Mouse (Mus musculus) midbrain, embryonic 14.5 days (tissue): ENCODE data around the gene Sv2c. TPM values are rescaled to one million over a fixed set of nuclear protein-coding genes. Genes with fewer than 3 reads are reported as not detected.

Experiments used
- ATAC-seq: fragments of 200-750 bp; cut with Nextera tagmentation; 2 replicates; pipeline ENCODE4 v1.8.0; 2017; ENCODE audit warnings: moderate number of reproducible peaks, moderate library complexity; ENCODE audit not compliant: low FRiP score, low TSS enrichment
- DNase-seq: peaks from one replicate; pipeline ENCODE4 v3.0.0-alpha.2; 2015
- H3K27ac ChIP-seq: fragments of 300-500 bp; sonication (generic); replicated peaks from 2 replicates; pipeline ENCODE4 v1.5.1; 2014; ENCODE audit warnings: mild to moderate bottlenecking, low read depth, low read length, moderate library complexity
- H3K27me3 ChIP-seq: fragments of 300-500 bp; sonication (generic); 2 replicates; pipeline ENCODE4 v1.6.1; 2014; ENCODE audit warnings: low read length, control low read depth, mixed read lengths; ENCODE audit not compliant: control insufficient read depth, insufficient read depth
- H3K36me3 ChIP-seq: fragments of 300-500 bp; sonication (generic); 2 replicates; pipeline ENCODE4 v1.6.1; 2014; ENCODE audit warnings: low read length, control low read depth; ENCODE audit not compliant: control insufficient read depth, insufficient read depth
- H3K4me1 ChIP-seq: fragments of 300-500 bp; sonication (generic); 2 replicates; pipeline ENCODE4 v1.6.1; 2014; ENCODE audit warnings: mild to moderate bottlenecking, antibody characterized with exemption, low read length, control low read depth; ENCODE audit not compliant: control insufficient read depth, insufficient read depth
- H3K4me2 ChIP-seq: fragments of 300-500 bp; sonication (generic); 2 replicates; pipeline ENCODE4 v1.6.1; 2014; ENCODE audit warnings: mild to moderate bottlenecking, low read length, moderate library complexity
- H3K4me3 ChIP-seq: fragments of 300-500 bp; sonication (generic); replicated peaks from 2 replicates; pipeline ENCODE4 v1.5.1; 2014; ENCODE audit warnings: low read depth, low read length
- H3K9ac ChIP-seq: fragments of 300-500 bp; sonication (generic); replicated peaks from 2 replicates; pipeline ENCODE4 v1.6.1; 2014; ENCODE audit warnings: mild to moderate bottlenecking, low read length, moderate library complexity
- H3K9me3 ChIP-seq: fragments of 300-500 bp; sonication (generic); 2 replicates; pipeline ENCODE4 v1.6.1; 2016; ENCODE audit warnings: low read length, control low read depth, mixed read lengths; ENCODE audit not compliant: control insufficient read depth
- WGBS: fragments of 180-500 bp; shearing (Covaris S2); extraction: QIAGEN DNeasy Blood & Tissue Kit; methylation state at CpG from one replicate; pipeline ENCODE4 v1.1.7; 2014; 5-methylcytosine and 5-hydroxymethylcytosine counted together
- polyA plus RNA-seq: library from polyadenylated mRNA; unstranded; fragments of >200 nt; fragmentation: Nextera tagmentation; extraction: Ambion mirVana; gene quantifications from 2 replicates; pipeline ENCODE4 v1.2.1, GENCODE M21; 2014

Sv2c gene
- polyA plus RNA-seq, 1 experiment from 2014 or later = 9.2 TPM

DNA sequence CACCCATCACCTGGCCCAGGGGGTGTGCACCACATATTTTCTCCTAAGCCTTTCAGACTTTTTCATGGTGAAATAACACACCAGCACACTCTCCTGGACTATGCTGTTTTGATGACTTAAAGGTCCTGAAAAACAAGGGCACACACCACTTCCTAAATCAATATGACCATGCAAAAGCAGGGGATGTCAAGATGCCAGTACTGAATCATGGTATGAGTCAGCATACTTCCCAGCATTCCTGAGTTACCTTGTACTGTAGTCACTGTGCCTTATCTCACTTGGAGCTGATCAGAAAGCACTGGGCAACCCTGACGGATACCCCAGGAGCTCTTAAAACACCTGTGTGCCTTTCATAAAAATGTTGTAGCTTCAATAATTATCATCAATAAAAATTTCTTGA is 92.8 kb downstream of the Sv2c start:
- ATAC-seq = no peak

DNA sequence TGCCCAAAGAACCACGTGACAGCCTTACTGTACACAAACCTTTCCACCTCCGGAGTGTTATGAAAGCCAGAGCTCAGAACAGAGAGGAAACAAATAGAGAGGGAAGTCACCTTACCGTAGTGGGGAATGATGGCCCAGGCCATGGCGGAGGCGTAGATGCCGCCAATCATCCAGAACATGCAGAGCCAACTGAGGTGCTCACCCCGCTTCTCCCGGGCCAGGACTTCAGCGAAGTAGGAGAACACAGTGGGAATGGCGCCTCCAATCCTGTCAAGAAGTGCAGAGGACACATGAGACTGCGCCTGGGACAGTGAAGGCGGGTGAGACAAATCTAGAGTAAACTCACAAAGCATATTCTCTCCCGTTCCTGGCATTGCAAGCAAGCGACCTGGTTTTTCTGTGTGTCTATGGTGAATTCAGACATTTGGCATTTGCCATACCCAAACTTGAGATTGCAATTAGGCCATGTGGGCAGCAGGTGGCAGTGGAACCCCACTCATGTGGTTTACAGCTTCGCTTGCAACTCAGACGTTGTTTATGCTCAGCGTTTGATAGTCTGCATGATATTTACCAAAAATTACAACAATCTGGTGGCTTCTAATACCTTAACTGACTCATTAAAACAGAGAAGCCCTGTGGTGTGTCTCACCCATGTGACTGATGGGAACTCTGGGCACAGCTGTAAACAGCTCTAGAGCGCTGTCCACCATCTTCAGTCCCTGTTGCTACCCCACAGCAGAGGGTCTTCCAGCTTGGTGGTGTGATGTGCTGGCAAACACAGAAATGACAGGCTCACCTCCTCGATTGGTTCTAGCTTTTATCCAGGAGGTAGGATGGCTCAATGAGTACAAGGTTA is 101.8 kb downstream of the Sv2c start:
- H3K4me1 ChIP-seq = no peaks in the 10 kb centered on the region
- 68% methylated on average over 19 of the region's 19 CpGs for WGBS
- no peak overlapping the region for H3K4me2 ChIP-seq
- no peaks in the 10 kb centered on the region for H3K27me3 ChIP-seq
- H3K9ac ChIP-seq = no peak overlapping the region
- peak; percentile 80 for DNase-seq
- no peaks in the 10 kb centered on the region for H3K36me3 ChIP-seq
- no peak overlapping the region for H3K27ac ChIP-seq
- no peaks in the 10 kb centered on the region for H3K9me3 ChIP-seq
- ATAC-seq = no peak
- no peak overlapping the region for H3K4me3 ChIP-seq

More for the DNA sequence above, 92.8 kb downstream of the Sv2c start:
- no peak overlapping the region for H3K4me2 ChIP-seq
- H3K36me3 ChIP-seq = no peaks in the 10 kb centered on the region
- no peak overlapping the region for H3K27ac ChIP-seq
- H3K4me1 ChIP-seq = no peaks in the 10 kb centered on the region
- no peak overlapping the region for H3K4me3 ChIP-seq
- H3K9me3 ChIP-seq = no peaks in the 10 kb centered on the region
- 82% methylated on average over 1 of the region's 1 CpGs for WGBS
- DNase-seq = no peak
- no peaks in the 10 kb centered on the region for H3K27me3 ChIP-seq
- no peak overlapping the region for H3K9ac ChIP-seq

DNA sequence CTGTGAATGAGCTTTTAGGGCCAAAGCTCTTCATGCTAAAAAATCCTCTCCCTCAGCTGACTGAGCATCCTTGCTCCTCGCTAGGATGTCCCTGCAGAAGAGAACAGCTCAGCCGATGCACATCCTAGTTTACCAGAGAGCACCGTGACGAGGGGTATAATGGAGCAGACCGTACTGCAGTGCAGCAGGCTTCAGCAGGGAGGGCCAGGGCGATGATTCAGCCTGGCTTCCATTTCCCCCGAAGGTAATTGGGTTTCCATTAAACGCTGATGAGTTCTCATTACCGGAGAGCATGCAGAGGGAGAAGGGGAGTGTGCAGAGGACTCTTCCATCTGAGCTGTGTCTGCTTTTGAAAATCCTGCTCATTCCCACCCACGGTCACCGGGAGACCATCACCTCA is 108.5 kb downstream of the Sv2c start:
- H3K36me3 ChIP-seq = no peaks in the 10 kb centered on the region
- no peaks in the 10 kb centered on the region for H3K9me3 ChIP-seq
- no peak overlapping the region for H3K4me3 ChIP-seq
- 0 out of 2 replicates have a peak overlapping the region, but pooled peaks have one; percentile 13 for H3K27ac ChIP-seq
- H3K4me1 ChIP-seq = no peaks in the 10 kb centered on the region
- no peak overlapping the region for H3K4me2 ChIP-seq
- DNase-seq (peak; percentile 26), ATAC-seq (no peak)
- no peak overlapping the region for H3K9ac ChIP-seq
- 79% methylated on average over 11 of the region's 11 CpGs for WGBS
- H3K27me3 ChIP-seq = no peaks in the 10 kb centered on the region

DNA sequence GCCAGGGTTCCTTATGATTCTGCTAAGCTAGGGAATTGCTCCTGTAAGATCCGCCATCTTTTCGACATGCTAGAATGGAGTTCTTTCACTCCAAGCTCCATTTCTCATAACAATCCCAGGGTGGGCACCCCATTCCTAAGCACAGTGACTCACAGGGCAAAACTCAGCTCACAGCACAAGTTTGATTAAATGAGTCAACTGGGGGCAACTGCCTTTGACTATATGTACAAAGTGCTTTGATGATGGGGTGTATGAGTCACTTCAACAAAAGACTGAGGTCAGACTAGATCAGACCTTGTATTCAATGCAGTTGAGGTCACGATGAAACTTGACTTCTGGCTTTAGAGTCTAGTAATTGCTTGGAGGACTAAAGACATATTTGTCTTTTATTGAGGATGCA is 116.9 kb downstream of the Sv2c start:
- DNase-seq = no peak
- WGBS = 93% methylated on average over 3 of the region's 3 CpGs
- no peaks in the 10 kb centered on the region for H3K36me3 ChIP-seq
- ATAC-seq = no peak
- H3K27ac ChIP-seq = no peak overlapping the region
- H3K4me2 ChIP-seq = no peak overlapping the region
- H3K9me3 ChIP-seq = no peaks in the 10 kb centered on the region
- H3K27me3 ChIP-seq = no peaks in the 10 kb centered on the region
- H3K9ac ChIP-seq = no peak overlapping the region
- no peak overlapping the region for H3K4me3 ChIP-seq
- no peaks in the 10 kb centered on the region for H3K4me1 ChIP-seq

DNA sequence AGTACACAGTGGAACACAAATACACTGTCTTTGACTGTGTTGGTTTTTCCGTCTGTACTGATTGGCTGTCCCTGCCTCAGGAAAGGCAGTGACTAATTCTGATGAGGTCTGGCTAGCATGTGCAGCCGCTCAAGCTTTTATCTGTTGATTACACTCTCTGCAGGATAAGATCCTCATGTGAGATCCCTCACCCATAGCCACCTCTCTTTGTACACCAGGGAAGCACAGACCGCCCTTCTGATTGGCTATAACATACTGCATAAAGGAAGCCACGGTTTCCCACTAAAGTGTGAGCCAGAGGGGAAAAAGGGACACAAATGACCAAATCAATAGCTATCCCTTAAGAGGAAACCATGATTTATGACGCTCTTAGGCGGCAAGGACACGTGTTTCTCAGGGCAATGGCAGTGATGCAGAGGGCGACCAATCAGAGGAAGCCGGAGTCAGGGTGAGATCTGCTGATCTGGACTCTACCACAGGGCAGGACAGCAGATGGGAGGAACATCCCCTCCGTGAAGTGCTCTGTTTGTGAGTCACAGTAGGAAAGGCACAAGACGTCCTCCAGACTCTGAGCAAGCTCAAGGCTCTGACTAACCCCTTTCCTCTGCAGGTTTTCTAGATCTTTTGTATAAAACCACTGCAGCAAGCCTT is 121.4 kb downstream of the Sv2c start:
- H3K36me3 ChIP-seq = no peaks in the 10 kb centered on the region
- no peak overlapping the region for H3K4me2 ChIP-seq
- ATAC-seq (peak; percentile 46; the same call in 1 of the 2 replicates), DNase-seq (no peak)
- WGBS = 52% methylated on average over 11 of the region's 11 CpGs
- no peak overlapping the region for H3K4me3 ChIP-seq
- no peaks in the 10 kb centered on the region for H3K9me3 ChIP-seq
- H3K27me3 ChIP-seq = no peaks in the 10 kb centered on the region
- no peaks in the 10 kb centered on the region for H3K4me1 ChIP-seq
- H3K27ac ChIP-seq = 0 out of 2 replicates have a peak overlapping the region, but pooled peaks have one; percentile 3
- H3K9ac ChIP-seq = no peak overlapping the region

DNA sequence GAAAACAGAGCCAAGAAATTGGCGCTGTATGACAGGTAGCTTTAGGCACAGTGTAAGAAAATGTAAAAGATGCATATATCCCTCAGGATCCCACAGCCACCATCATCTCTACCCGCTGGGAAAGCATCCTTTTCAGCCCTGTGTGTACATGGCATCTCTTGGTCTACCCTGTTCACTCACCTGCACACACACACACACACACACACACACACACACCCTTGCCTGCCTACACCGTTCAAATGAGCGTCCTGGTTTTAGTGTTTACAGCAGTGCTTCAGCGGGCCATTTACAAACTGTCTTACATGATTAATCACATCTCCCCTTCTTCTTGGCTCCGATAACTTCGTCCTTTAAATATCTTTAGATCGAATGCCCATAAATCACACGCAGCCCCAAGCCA is 123.4 kb downstream of the Sv2c start:
- H3K4me3 ChIP-seq = no peak overlapping the region
- no peaks in the 10 kb centered on the region for H3K4me1 ChIP-seq
- WGBS = 91% methylated on average over 9 of the region's 9 CpGs
- H3K36me3 ChIP-seq = no peaks in the 10 kb centered on the region
- no peak overlapping the region for H3K4me2 ChIP-seq
- no peak overlapping the region for H3K9ac ChIP-seq
- H3K27me3 ChIP-seq = no peaks in the 10 kb centered on the region
- no peaks in the 10 kb centered on the region for H3K9me3 ChIP-seq
- H3K27ac ChIP-seq = no peak overlapping the region
- ATAC-seq (no peak), DNase-seq (no peak)

DNA sequence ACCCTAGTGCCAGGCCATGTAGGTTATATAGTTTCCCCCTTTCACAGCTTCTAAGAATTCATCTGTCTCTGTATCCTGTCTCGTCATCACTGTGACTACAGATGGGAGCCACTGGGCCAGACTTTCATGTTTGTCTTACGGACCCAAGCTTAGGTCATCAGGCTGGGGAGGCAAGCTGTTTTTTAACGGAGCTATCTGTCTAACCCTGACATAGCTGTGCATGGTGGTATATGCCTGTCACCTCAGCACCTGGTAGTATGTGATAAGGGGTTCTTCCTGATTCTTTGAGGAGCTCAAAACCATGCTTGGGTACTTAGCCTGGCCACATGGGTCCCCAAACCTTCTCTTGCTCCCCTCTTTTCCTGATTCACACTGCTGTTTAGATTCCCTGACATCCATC is 124.2 kb downstream of the Sv2c start:
- Histone ChIP-seq H3K36me3 (no peaks in the 10 kb centered on the region), H3K27me3 (no peaks in the 10 kb centered on the region), H3K9ac (no peak overlapping the region), H3K9me3 (no peaks in the 10 kb centered on the region), H3K4me1 (no peaks in the 10 kb centered on the region), H3K4me3 (no peak overlapping the region), H3K27ac (no peak overlapping the region), H3K4me2 (no peak overlapping the region)
- 91% methylated on average over 3 of the region's 3 CpGs for WGBS
- ATAC-seq = no peak
- DNase-seq = no peak

DNA sequence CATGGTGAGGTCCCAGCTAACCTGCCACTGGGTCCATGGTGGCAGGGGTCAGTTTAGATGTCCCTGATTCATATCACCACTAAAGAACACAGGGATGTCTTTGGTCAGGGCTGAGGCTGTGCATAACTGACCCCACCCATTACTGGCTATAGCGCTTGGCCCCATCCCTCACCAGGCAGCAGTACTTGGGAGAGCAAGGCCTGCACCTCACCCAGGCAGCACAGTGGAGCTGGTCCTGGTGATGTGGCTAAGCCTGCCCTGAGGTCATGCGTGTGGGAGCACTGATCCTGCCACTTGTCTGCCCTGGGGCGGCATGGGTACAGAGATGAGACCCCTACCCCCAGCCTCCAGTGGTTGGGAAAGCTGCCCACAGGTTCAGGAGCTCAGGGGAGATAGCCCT is 128.8 kb downstream of the Sv2c start:
- Histone ChIP-seq H3K4me3 (no peak overlapping the region), H3K27me3 (no peaks in the 10 kb centered on the region), H3K4me2 (no peak overlapping the region), H3K9me3 (no peaks in the 10 kb centered on the region), H3K4me1 (no peaks in the 10 kb centered on the region), H3K36me3 (no peaks in the 10 kb centered on the region), H3K27ac (no peak overlapping the region), H3K9ac (no peak overlapping the region)
- WGBS = 91% methylated on average over 3 of the region's 3 CpGs
- peak; percentile 53 for ATAC-seq
- no peak for DNase-seq

DNA sequence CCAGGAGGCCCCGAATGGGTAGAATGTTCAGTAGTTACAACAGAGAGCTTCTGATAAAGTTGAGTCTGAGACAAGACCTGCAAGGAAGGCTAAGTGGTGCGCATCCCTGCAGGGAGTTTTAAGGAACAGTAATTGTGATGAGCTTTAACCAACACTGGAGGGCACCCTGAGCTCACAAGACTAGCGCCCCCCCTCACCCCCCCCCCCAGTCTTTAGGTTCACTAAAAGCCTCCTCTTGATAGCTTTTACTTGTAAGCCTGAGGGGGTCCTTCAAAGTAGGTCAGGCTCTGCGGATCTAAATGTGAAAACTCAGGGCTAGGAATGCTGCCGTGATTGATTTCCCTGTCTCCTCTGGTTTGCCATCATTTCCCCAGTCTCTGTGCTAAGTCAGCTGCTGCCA is 129.9 kb downstream of the Sv2c start:
- ATAC-seq = no peak
- Histone ChIP-seq H3K9ac (no peak overlapping the region), H3K9me3 (no peaks in the 10 kb centered on the region), H3K4me3 (no peak overlapping the region), H3K4me2 (no peak overlapping the region), H3K27ac (no peak overlapping the region), H3K27me3 (no peaks in the 10 kb centered on the region), H3K4me1 (no peaks in the 10 kb centered on the region), H3K36me3 (no peaks in the 10 kb centered on the region)
- WGBS = 34% methylated on average over 5 of the region's 5 CpGs
- peak; percentile 69 for DNase-seq
